Mouse (Mus musculus): ENCODE measurements around the gene Ide. TPM values are rescaled to one million over a fixed set of nuclear protein-coding genes. Genes with fewer than 3 reads are reported as not detected.

Ide gene
- polyA plus RNA-seq, 1 experiment, result 13.4 TPM

GRCm38 (mm10) chr19:37363128-37363939 is 25.7 kb upstream of the Ide start:
- no peaks in the 10 kb centered on the region for H3K79me2 ChIP-seq (ENCODE audit: control insufficient read depth, insufficient read depth)
- H3ac ChIP-seq (ENCODE audit: control insufficient read depth, insufficient read length, low read depth), result no peak overlapping the region
- H3K27me3 ChIP-seq (ENCODE audit: control insufficient read depth, insufficient read depth, insufficient read length), result no peaks in the 10 kb centered on the region
- no peaks in the 10 kb centered on the region for H3K79me3 ChIP-seq (ENCODE audit: low read depth)
- no peaks in the 10 kb centered on the region for H3K36me3 ChIP-seq (ENCODE audit: control insufficient read depth, insufficient read depth)
- TF ChIP-seq FOSL1 (IDR thresholded peaks at IDR 0.05; ENCODE audit: insufficient read depth, low read length, poor library complexity, severe bottlenecking), result no peak
- no peak for TF ChIP-seq CEBPB (IDR thresholded peaks at IDR 0.05; ENCODE audit: low read depth)
- TF ChIP-seq CTCF (IDR thresholded peaks at IDR 0.05; ENCODE audit: control insufficient read depth, insufficient read depth, insufficient read length), result no peak
- TF ChIP-seq MYOD1 (IDR thresholded peaks at IDR 0.05; ENCODE audit: control insufficient read depth, insufficient read length, low read depth), result no peak
- no peak for TF ChIP-seq MAX (IDR thresholded peaks at IDR 0.05)
- TF ChIP-seq MYOG (IDR thresholded peaks at IDR 0.05; ENCODE audit: control insufficient read depth, extremely low read depth, insufficient read length), result no peak
- no peak for TF ChIP-seq USF1 (IDR thresholded peaks at IDR 0.05; ENCODE audit: low read depth)
- no peak overlapping the region for H3K4me3 ChIP-seq (ENCODE audit: insufficient read depth, poor library complexity, severe bottlenecking)

GRCm38 (mm10) chr19:37362545-37362944 is 24.9 kb upstream of the Ide start:
- H3K79me2 ChIP-seq (ENCODE audit: control insufficient read depth, insufficient read depth), result no peaks in the 10 kb centered on the region
- no peak for TF ChIP-seq FOSL1 (IDR thresholded peaks at IDR 0.05; ENCODE audit: insufficient read depth, low read length, poor library complexity, severe bottlenecking)
- TF ChIP-seq CTCF (IDR thresholded peaks at IDR 0.05; ENCODE audit: control insufficient read depth, insufficient read depth, insufficient read length), result no peak
- no peak for TF ChIP-seq MYOD1 (IDR thresholded peaks at IDR 0.05; ENCODE audit: control insufficient read depth, insufficient read length, low read depth)
- TF ChIP-seq USF1 (IDR thresholded peaks at IDR 0.05; ENCODE audit: low read depth), result no peak
- TF ChIP-seq MYOG (IDR thresholded peaks at IDR 0.05; ENCODE audit: control insufficient read depth, extremely low read depth, insufficient read length), result no peak
- no peak for TF ChIP-seq MAX (IDR thresholded peaks at IDR 0.05)
- no peak for TF ChIP-seq CEBPB (IDR thresholded peaks at IDR 0.05; ENCODE audit: low read depth)
- H3K4me3 ChIP-seq (ENCODE audit: insufficient read depth, poor library complexity, severe bottlenecking), result no peak overlapping the region
- H3ac ChIP-seq (ENCODE audit: control insufficient read depth, insufficient read length, low read depth), result no peak overlapping the region
- no peaks in the 10 kb centered on the region for H3K27me3 ChIP-seq (ENCODE audit: control insufficient read depth, insufficient read depth, insufficient read length)
- H3K36me3 ChIP-seq (ENCODE audit: control insufficient read depth, insufficient read depth), result no peaks in the 10 kb centered on the region
- no peaks in the 10 kb centered on the region for H3K79me3 ChIP-seq (ENCODE audit: low read depth)

- Histone ChIP-seq H3K36me3 (ENCODE audit: control insufficient read depth, insufficient read depth) (no peaks in the 10 kb centered on the region), H3K4me3 (ENCODE audit: insufficient read depth, poor library complexity, severe bottlenecking) (no peak overlapping the region), H3K79me2 (ENCODE audit: control insufficient read depth, insufficient read depth) (peaks cover 21% of the 10 kb centered on the region), H3K79me3 (ENCODE audit: low read depth) (peaks cover 12% of the 10 kb centered on the region), H3K27me3 (ENCODE audit: control insufficient read depth, insufficient read depth, insufficient read length) (no peaks in the 10 kb centered on the region), H3ac (ENCODE audit: control insufficient read depth, insufficient read length, low read depth) (no peak overlapping the region)
- TF ChIP-seq USF1 (IDR thresholded peaks at IDR 0.05; ENCODE audit: low read depth), result no peak
- TF ChIP-seq MYOD1 (IDR thresholded peaks at IDR 0.05; ENCODE audit: control insufficient read depth, insufficient read length, low read depth), result no peak
- no peak for TF ChIP-seq MAX (IDR thresholded peaks at IDR 0.05)
- TF ChIP-seq CTCF (IDR thresholded peaks at IDR 0.05; ENCODE audit: control insufficient read depth, insufficient read depth, insufficient read length), result no peak
- no peak for TF ChIP-seq FOSL1 (IDR thresholded peaks at IDR 0.05; ENCODE audit: insufficient read depth, low read length, poor library complexity, severe bottlenecking)
- no peak for TF ChIP-seq MYOG (IDR thresholded peaks at IDR 0.05; ENCODE audit: control insufficient read depth, extremely low read depth, insufficient read length)
- TF ChIP-seq CEBPB (IDR thresholded peaks at IDR 0.05; ENCODE audit: low read depth), result no peak
Observed at GRCm38 (mm10) chr19:37360044-37360443, 22.4 kb upstream of the Ide start.

- TF ChIP-seq CEBPB (IDR thresholded peaks at IDR 0.05; ENCODE audit: low read depth), result no peak
- no peak for TF ChIP-seq MYOG (IDR thresholded peaks at IDR 0.05; ENCODE audit: control insufficient read depth, extremely low read depth, insufficient read length)
- no peak for TF ChIP-seq CTCF (IDR thresholded peaks at IDR 0.05; ENCODE audit: control insufficient read depth, insufficient read depth, insufficient read length)
- TF ChIP-seq MAX (IDR thresholded peaks at IDR 0.05), result no peak
- no peak for TF ChIP-seq FOSL1 (IDR thresholded peaks at IDR 0.05; ENCODE audit: insufficient read depth, low read length, poor library complexity, severe bottlenecking)
- no peak for TF ChIP-seq USF1 (IDR thresholded peaks at IDR 0.05; ENCODE audit: low read depth)
- TF ChIP-seq MYOD1 (IDR thresholded peaks at IDR 0.05; ENCODE audit: control insufficient read depth, insufficient read length, low read depth), result no peak
- peaks cover 78% of the 10 kb centered on the region for H3K79me2 ChIP-seq (ENCODE audit: control insufficient read depth, insufficient read depth)
Observed at GRCm38 (mm10) chr19:37353331-37353730, 15.7 kb upstream of the Ide start.

GRCm38 (mm10) chr19:37352756-37353155 is 15.1 kb upstream of the Ide start:
- TF ChIP-seq FOSL1 (IDR thresholded peaks at IDR 0.05; ENCODE audit: insufficient read depth, low read length, poor library complexity, severe bottlenecking), result no peak
- TF ChIP-seq CEBPB (IDR thresholded peaks at IDR 0.05; ENCODE audit: low read depth), result no peak
- TF ChIP-seq USF1 (IDR thresholded peaks at IDR 0.05; ENCODE audit: low read depth), result no peak
- TF ChIP-seq MYOD1 (IDR thresholded peaks at IDR 0.05; ENCODE audit: control insufficient read depth, insufficient read length, low read depth), result no peak
- TF ChIP-seq MAX (IDR thresholded peaks at IDR 0.05), result no peak
- no peak for TF ChIP-seq MYOG (IDR thresholded peaks at IDR 0.05; ENCODE audit: control insufficient read depth, extremely low read depth, insufficient read length)
- no peak for TF ChIP-seq CTCF (IDR thresholded peaks at IDR 0.05; ENCODE audit: control insufficient read depth, insufficient read depth, insufficient read length)
- no peak overlapping the region for H3ac ChIP-seq (ENCODE audit: control insufficient read depth, insufficient read length, low read depth)
- no peak overlapping the region for H3K4me3 ChIP-seq (ENCODE audit: insufficient read depth, poor library complexity, severe bottlenecking)
- H3K27me3 ChIP-seq (ENCODE audit: control insufficient read depth, insufficient read depth, insufficient read length), result no peaks in the 10 kb centered on the region
- peaks cover 28% of the 10 kb centered on the region for H3K79me3 ChIP-seq (ENCODE audit: low read depth)
- peaks cover 84% of the 10 kb centered on the region for H3K79me2 ChIP-seq (ENCODE audit: control insufficient read depth, insufficient read depth)
- peaks cover 7% of the 10 kb centered on the region for H3K36me3 ChIP-seq (ENCODE audit: control insufficient read depth, insufficient read depth)

More at GRCm38 (mm10) chr19:37353331-37353730, 15.7 kb upstream of the Ide start:
- Histone ChIP-seq H3K36me3 (ENCODE audit: control insufficient read depth, insufficient read depth) (peaks cover 7% of the 10 kb centered on the region), H3K27me3 (ENCODE audit: control insufficient read depth, insufficient read depth, insufficient read length) (no peaks in the 10 kb centered on the region), H3K79me3 (ENCODE audit: low read depth) (peaks cover 28% of the 10 kb centered on the region), H3ac (ENCODE audit: control insufficient read depth, insufficient read length, low read depth) (no peak overlapping the region), H3K4me3 (ENCODE audit: insufficient read depth, poor library complexity, severe bottlenecking) (no peak overlapping the region)

All from C2C12 (cell line).